23 mouse cellular contexts compared by ENCODE assay signal in the genomic region with DNA sequence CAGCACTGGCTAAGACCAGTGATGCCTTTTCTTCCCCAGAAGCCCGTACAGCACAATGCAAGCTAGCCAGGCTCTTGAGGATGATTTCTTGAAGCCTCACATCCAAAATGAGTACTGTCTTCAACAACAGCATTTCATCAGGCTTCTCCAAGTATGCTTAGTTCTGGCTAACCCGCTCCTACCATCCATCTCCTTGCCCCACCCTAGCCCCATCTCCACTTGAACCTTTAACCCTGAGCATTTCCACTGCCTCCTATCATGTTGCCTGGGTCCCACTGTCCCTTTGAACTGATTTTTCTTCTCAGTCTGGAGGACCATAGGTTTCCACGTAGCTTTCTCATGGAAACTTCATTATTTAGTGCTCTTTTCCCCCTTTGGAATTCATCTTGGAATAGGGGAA. TPM values are rescaled to one million over a fixed set of nuclear protein-coding genes. Genes with fewer than 3 reads are reported as not detected.
DNase-seq lines count a peak whose midpoint lies in the region; ATAC-seq lines count a peak whose summit lies in the region.
"Had no signal": no experiment of that assay in that cellular context is flagged by ENCODE, and none has a peak within 500 bp of the region (broad histone marks: within the 10 kb centered on the region; RNA-seq: fewer than 3 reads in every experiment).

No protein-coding gene starts in this region.

- ATAC-seq in forebrain, embryonic 11.5 days (replicated peaks; ENCODE audit: low FRiP score): no peak
- no peak for ATAC-seq in midbrain, embryonic 13.5 days
- ATAC-seq in midbrain, embryonic 16.5 days: no peak
- peak; percentile 74 for ATAC-seq in liver, embryonic 12.5 days
- ATAC-seq in megakaryocyte-erythroid progenitor cell, adult 5-6 weeks (replicated peaks; ENCODE audit: low FRiP score, low TSS enrichment, poor library complexity, severe bottlenecking): peak; percentile 10; the same call in 1 of the 2 replicates

- no peak overlapping the region for H3K4me3 ChIP-seq in forebrain, embryonic 10.5 days
- no peak overlapping the region for H3K4me3 ChIP-seq in forebrain, embryonic 11.5 days (ENCODE audit: low read depth, low read length)
- no peak overlapping the region for H3K4me3 ChIP-seq in midbrain, embryonic 13.5 days (replicated peaks)
- no peak overlapping the region for H3K4me3 ChIP-seq in midbrain, embryonic 16.5 days (ENCODE audit: low read depth, low read length)
- peak overlapping the region; percentile 34 for H3K4me3 ChIP-seq in liver, embryonic 12.5 days
- H3K4me3 ChIP-seq: embryonic facial prominence, embryonic 12.5 days; gastrocnemius, adult 2 months; stomach, embryonic 15.5 days had no signal

- no peak overlapping the region for H3K4me2 ChIP-seq in forebrain, embryonic 11.5 days (ENCODE audit: low read depth, low read length, severe bottlenecking)
- no peak overlapping the region for H3K4me2 ChIP-seq in midbrain, embryonic 13.5 days (replicated peaks)
- no peak overlapping the region for H3K4me2 ChIP-seq in midbrain, embryonic 16.5 days (ENCODE audit: low read length)
- H3K4me2 ChIP-seq in liver, embryonic 12.5 days: peak overlapping the region; percentile 78
- H3K4me2 ChIP-seq: embryonic facial prominence, embryonic 12.5 days; stomach, embryonic 15.5 days had no signal

- 93% methylated on average over 3 of the region's 3 CpGs for WGBS in forebrain, embryonic 10.5 days
- WGBS in forebrain, embryonic 11.5 days: 89% methylated on average over 3 of the region's 3 CpGs
- WGBS in midbrain, embryonic 13.5 days: 86% methylated on average over 3 of the region's 3 CpGs
- WGBS in midbrain, embryonic 16.5 days: 82% methylated on average over 3 of the region's 3 CpGs
- WGBS in liver, embryonic 12.5 days (ENCODE audit: insufficient replicate concordance): 44% methylated on average over 3 of the region's 3 CpGs

- H3K27ac ChIP-seq in forebrain, embryonic 10.5 days: peak overlapping the region; percentile 56
- H3K27ac ChIP-seq in forebrain, embryonic 11.5 days (ENCODE audit: low read depth, low read length): no peak overlapping the region
- 0 out of 2 replicates have a peak overlapping the region, but pooled peaks have one; percentile 16 for H3K27ac ChIP-seq in midbrain, embryonic 13.5 days
- H3K27ac ChIP-seq in midbrain, embryonic 16.5 days (ENCODE audit: low read length): no peak overlapping the region
- peak overlapping the region; percentile 94 for H3K27ac ChIP-seq in liver, embryonic 12.5 days
- H3K27ac ChIP-seq: embryonic facial prominence, embryonic 12.5 days; gastrocnemius, adult 2 months; stomach, embryonic 15.5 days had no signal

- H3K36me3 ChIP-seq in forebrain, embryonic 10.5 days (replicated peaks): no peaks in the 10 kb centered on the region
- no peaks in the 10 kb centered on the region for H3K36me3 ChIP-seq in forebrain, embryonic 11.5 days (ENCODE audit: control insufficient read depth, insufficient read depth, low read length)
- no peaks in the 10 kb centered on the region for H3K36me3 ChIP-seq in midbrain, embryonic 13.5 days
- H3K36me3 ChIP-seq in midbrain, embryonic 16.5 days (ENCODE audit: control insufficient read depth, insufficient read depth, low read length): no peaks in the 10 kb centered on the region
- no peaks in the 10 kb centered on the region for H3K36me3 ChIP-seq in liver, embryonic 12.5 days
- H3K36me3 ChIP-seq: embryonic facial prominence, embryonic 12.5 days; stomach, embryonic 15.5 days had no signal

- peaks cover 15% of the 10 kb centered on the region for H3K4me1 ChIP-seq in forebrain, embryonic 10.5 days
- no peaks in the 10 kb centered on the region for H3K4me1 ChIP-seq in forebrain, embryonic 11.5 days (replicated peaks; ENCODE audit: control insufficient read depth, insufficient read depth, low read length)
- 0 out of 2 replicates have a peak, but pooled peaks cover 3% of the 10 kb centered on the region for H3K4me1 ChIP-seq in midbrain, embryonic 13.5 days (replicated peaks)
- peaks cover 3% of the 10 kb centered on the region for H3K4me1 ChIP-seq in midbrain, embryonic 16.5 days (ENCODE audit: control insufficient read depth, insufficient read depth, low read length)
- peaks cover 97% of the 10 kb centered on the region for H3K4me1 ChIP-seq in liver, embryonic 12.5 days
- H3K4me1 ChIP-seq: embryonic facial prominence, embryonic 12.5 days had no signal

- no peak for DNase-seq in forebrain, embryonic 10.5 days (ENCODE audit: extremely low spot score, low spot score)
- DNase-seq in forebrain, embryonic 11.5 days (ENCODE audit: low spot score): no peak
- DNase-seq in thymus, postnatal 4 days: no peak
- no peak for DNase-seq in cerebellum, adult 11-12 months
- DNase-seq: adrenal gland, postnatal 14 days; cerebellum, adult 18-20 months; gastrocnemius, adult 2 months; kidney, adult 8-10 months; kidney, postnatal 25 days; right cerebral cortex, postnatal 25 days; thymus, adult 2 months had no signal

- H3K9ac ChIP-seq in forebrain, embryonic 11.5 days (ENCODE audit: low read length): no peak overlapping the region
- no peak overlapping the region for H3K9ac ChIP-seq in midbrain, embryonic 13.5 days (replicated peaks)
- no peak overlapping the region for H3K9ac ChIP-seq in midbrain, embryonic 16.5 days (ENCODE audit: low read depth, low read length)
- peak overlapping the region; percentile 46 for H3K9ac ChIP-seq in liver, embryonic 12.5 days
- H3K9ac ChIP-seq: embryonic facial prominence, embryonic 12.5 days; stomach, embryonic 15.5 days had no signal

- no peaks in the 10 kb centered on the region for H3K27me3 ChIP-seq in forebrain, embryonic 10.5 days (ENCODE audit: poor library complexity, severe bottlenecking)
- no peaks in the 10 kb centered on the region for H3K27me3 ChIP-seq in forebrain, embryonic 11.5 days (ENCODE audit: control insufficient read depth, insufficient read depth, low read length)
- no peaks in the 10 kb centered on the region for H3K27me3 ChIP-seq in midbrain, embryonic 13.5 days
- H3K27me3 ChIP-seq in midbrain, embryonic 16.5 days (ENCODE audit: control insufficient read depth, insufficient read depth, low read depth, low read length): no peaks in the 10 kb centered on the region
- H3K27me3 ChIP-seq in liver, embryonic 12.5 days (replicated peaks): no peaks in the 10 kb centered on the region
- H3K27me3 ChIP-seq: embryonic facial prominence, embryonic 12.5 days; stomach, embryonic 15.5 days had no signal

- no peaks in the 10 kb centered on the region for H3K9me3 ChIP-seq in forebrain, embryonic 10.5 days
- H3K9me3 ChIP-seq in forebrain, embryonic 11.5 days (ENCODE audit: control insufficient read depth, low read length): no peaks in the 10 kb centered on the region
- no peaks in the 10 kb centered on the region for H3K9me3 ChIP-seq in midbrain, embryonic 13.5 days
- H3K9me3 ChIP-seq in midbrain, embryonic 16.5 days (replicated peaks; ENCODE audit: control insufficient read depth, low read length, poor library complexity, severe bottlenecking): no peaks in the 10 kb centered on the region
- H3K9me3 ChIP-seq in liver, embryonic 12.5 days (replicated peaks): no peaks in the 10 kb centered on the region
- H3K9me3 ChIP-seq: embryonic facial prominence, embryonic 12.5 days; stomach, embryonic 15.5 days had no signal

RNA-seq across cellular contexts. Expression of gene Glrp1, which starts 17.5 kb away (rescaled TPM):
- not detected in 2 replicates for polyA plus RNA-seq in forebrain, embryonic 10.5 days (2016; fragmentation: Nextera tagmentation; extraction: Ambion mirVana)
- not detected in 2 replicates for polyA plus RNA-seq in forebrain, embryonic 11.5 days (2014; fragmentation: Nextera tagmentation; extraction: Ambion mirVana)
- polyA plus RNA-seq in midbrain, embryonic 13.5 days (2015; fragmentation: Nextera tagmentation; extraction: Ambion mirVana): not detected in 2 replicates
- not detected in 2 replicates for polyA plus RNA-seq in midbrain, embryonic 16.5 days (2015; fragmentation: Nextera tagmentation; extraction: Ambion mirVana)
- polyA plus RNA-seq in liver, embryonic 12.5 days (2016; fragmentation: Nextera tagmentation; extraction: Ambion mirVana): 0.24 TPM in 1 of 2 replicates, not detected in the other
- total RNA-seq in megakaryocyte-erythroid progenitor cell, adult 5-6 weeks (2014; fragmentation: Nextera tagmentation): 1.7 TPM in 1 of 2 replicates, not detected in the other
- 0.23 and 1.6 TPM in 2 replicates for total RNA-seq in megakaryocyte-erythroid progenitor cell, adult 5-6 weeks (2017)
- total RNA-seq: adrenal gland, postnatal 14 days; gastrocnemius, adult 2 months; left cerebral cortex, adult 18-20 months; midbrain, postnatal 0 days; neutrophil, adult 5-6 weeks had no signal
- polyA plus RNA-seq: embryonic facial prominence, embryonic 12.5 days; hindbrain, embryonic 11.5 days; limb, embryonic 11.5 days; stomach, embryonic 15.5 days; urinary bladder, adult 2 months had no signal

Comparison
In these comparisons a context has a peak if more than half of its experiments do, and no peak if none do; other contexts are left out.
1. H3K27ac ChIP-seq: peak in forebrain, embryonic 10.5 days (single experiment), midbrain, embryonic 13.5 days (single experiment) and liver, embryonic 12.5 days (single experiment); none in forebrain, embryonic 11.5 days (single experiment) and midbrain, embryonic 16.5 days (single experiment).
2. ATAC-seq: peak in liver, embryonic 12.5 days (single experiment) and megakaryocyte-erythroid progenitor cell, adult 5-6 weeks (single experiment); none in forebrain, embryonic 11.5 days (single experiment), midbrain, embryonic 13.5 days (single experiment) and midbrain, embryonic 16.5 days (single experiment).